Mouse (Mus musculus) layer of hippocampus, adult 18-20 months (tissue): ENCODE measurements around the gene Tns3. TPM values are rescaled to one million over a fixed set of nuclear protein-coding genes. Genes with fewer than 3 reads are reported as not detected.
A peak's percentile ranks its signal among the peaks of the same experiment; 100 is the strongest.

ENCODE experiments used
- DNase-seq, 2 experiments: peaks; one replicate each; pipeline ENCODE4 v3.0.0; 2022; ENCODE audit warnings: low spot score in 2 of 2
- total RNA-seq, 2 experiments: library from RNA; stranded (reverse); gene quantifications; 2 replicates each; pipeline ENCODE4 v1.2.3; 2021

Tns3 gene
- total RNA-seq, 2 experiments from 2014 or later = 53.9 to 56.4 TPM

GRCm38 (mm10) chr11:8652116-8652714 lies 12.1 kb downstream of the Tns3 start:
- DNase-seq = peak in 1 of 2 experiments; percentile 55

GRCm38 (mm10) chr11:8651448-8652035 lies 12.8 kb downstream of the Tns3 start:
- DNase-seq = no peak

GRCm38 (mm10) chr11:8645609-8646008 lies 18.7 kb downstream of the Tns3 start:
- DNase-seq = no peak

- DNase-seq = no peak
Measured at GRCm38 (mm10) chr11:8644272-8644671, 20.1 kb downstream of the Tns3 start.

GRCm38 (mm10) chr11:8641634-8642277 lies 22.6 kb downstream of the Tns3 start:
- DNase-seq = no peak

GRCm38 (mm10) chr11:8639726-8640125 lies 24.6 kb downstream of the Tns3 start:
- DNase-seq = no peak

GRCm38 (mm10) chr11:8639007-8639718 lies 25.2 kb downstream of the Tns3 start:
- DNase-seq = no peak

GRCm38 (mm10) chr11:8637469-8638447 lies 26.6 kb downstream of the Tns3 start:
- DNase-seq = no peak

- DNase-seq = no peak
Measured at GRCm38 (mm10) chr11:8636680-8637079, 27.7 kb downstream of the Tns3 start.

- no peak for DNase-seq
Measured at GRCm38 (mm10) chr11:8635778-8636177, 28.6 kb downstream of the Tns3 start.

- no peak for DNase-seq
Measured at GRCm38 (mm10) chr11:8634728-8635410, 29.5 kb downstream of the Tns3 start.

GRCm38 (mm10) chr11:8632163-8632562 lies 32.2 kb downstream of the Tns3 start:
- DNase-seq = no peak

- no peak for DNase-seq
Measured at GRCm38 (mm10) chr11:8629862-8630390, 34.4 kb downstream of the Tns3 start.

GRCm38 (mm10) chr11:8629326-8629725 lies 35.0 kb downstream of the Tns3 start:
- no peak for DNase-seq

GRCm38 (mm10) chr11:8628846-8629253 lies 35.5 kb downstream of the Tns3 start:
- DNase-seq = no peak

- no peak for DNase-seq
Measured at GRCm38 (mm10) chr11:8627156-8627555, 37.2 kb downstream of the Tns3 start.

GRCm38 (mm10) chr11:8626715-8627114 lies 37.6 kb downstream of the Tns3 start:
- DNase-seq = no peak

GRCm38 (mm10) chr11:8625915-8626604 lies 38.3 kb downstream of the Tns3 start:
- no peak for DNase-seq

- DNase-seq = no peak
Measured at GRCm38 (mm10) chr11:8625451-8625850, 38.9 kb downstream of the Tns3 start.
